Mouse (Mus musculus) midbrain, embryonic 16.5 days (tissue): ENCODE measurements at regions not wholly inside any gene's neighbourhood (a gene's known extent, or its start where the extent isn't known, plus 50 kb on each side); places are given as distances from the start of the nearest gene placed in this dataset.

Source experiments
- ATAC-seq: fragments of 200-750 bp; cut with Nextera tagmentation; 2 replicates; pipeline ENCODE4 v1.8.0; 2017; ENCODE audit warnings: moderate TSS enrichment
- H3K27ac ChIP-seq: fragments of 300-500 bp; sonication (generic); 2 replicates; pipeline ENCODE4 v1.5.1; 2014; ENCODE audit warnings: mild to moderate bottlenecking, low read length, mixed read lengths
- H3K27me3 ChIP-seq: fragments of 300-500 bp; sonication (generic); 2 replicates; pipeline ENCODE4 v1.6.1; 2014; ENCODE audit warnings: low read depth, low read length, mixed read lengths; ENCODE audit not compliant: control insufficient read depth, insufficient read depth
- H3K36me3 ChIP-seq: fragments of 300-500 bp; sonication (generic); 2 replicates; pipeline ENCODE4 v1.6.1; 2014; ENCODE audit warnings: mild to moderate bottlenecking, low read length, moderate library complexity, mixed read lengths; ENCODE audit not compliant: control insufficient read depth, insufficient read depth
- H3K4me1 ChIP-seq: fragments of 300-500 bp; sonication (generic); 2 replicates; pipeline ENCODE4 v1.6.1; 2014; ENCODE audit warnings: mild to moderate bottlenecking, low read length, mixed read lengths; ENCODE audit not compliant: control insufficient read depth, insufficient read depth
- H3K4me2 ChIP-seq: fragments of 300-500 bp; sonication (generic); 2 replicates; pipeline ENCODE4 v1.6.1; 2014; ENCODE audit warnings: mild to moderate bottlenecking, low read length, mixed read lengths
- H3K4me3 ChIP-seq: fragments of 300-500 bp; sonication (generic); 2 replicates; pipeline ENCODE4 v1.5.1; 2014; ENCODE audit warnings: low read depth, mild to moderate bottlenecking, low read length, moderate library complexity, mixed read lengths
- H3K9ac ChIP-seq: fragments of 300-500 bp; sonication (generic); 2 replicates; pipeline ENCODE4 v1.6.1; 2014; ENCODE audit warnings: low read depth, low read length, mixed read lengths
- H3K9me3 ChIP-seq: fragments of 300-500 bp; sonication (generic); replicated peaks from 2 replicates; pipeline ENCODE4 v1.6.1; 2014; ENCODE audit warnings: mild to moderate bottlenecking, low read length, mixed read lengths; ENCODE audit not compliant: control insufficient read depth, poor library complexity, severe bottlenecking
- WGBS: fragments of 180-500 bp; shearing (Covaris S2); extraction: QIAGEN DNeasy Blood & Tissue Kit; methylation state at CpG from one replicate; pipeline ENCODE4 v1.1.7; 2014; 5-methylcytosine and 5-hydroxymethylcytosine counted together

DNA sequence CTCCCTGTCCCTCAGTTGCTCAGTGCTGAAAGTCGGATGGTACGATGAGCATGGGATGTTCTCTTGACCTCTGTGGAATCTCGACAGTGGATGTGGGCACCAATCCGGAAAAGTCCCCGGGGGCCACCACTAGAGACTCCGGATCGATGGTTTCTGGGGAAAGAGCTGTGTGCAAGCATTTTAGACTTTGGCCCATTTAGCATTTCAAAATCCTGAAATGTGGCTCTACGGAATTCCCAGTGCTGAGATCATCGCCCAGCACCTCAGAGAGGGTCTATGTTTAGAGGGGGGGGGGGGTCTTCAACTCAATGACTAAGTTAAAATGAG is 68.6 kb downstream of the Tomm20 start:
- Histone ChIP-seq H3K4me1 (no peaks in the 10 kb centered on the region), H3K27ac (no peak overlapping the region)
- 89% methylated on average over 9 of the region's 9 CpGs for WGBS

DNA sequence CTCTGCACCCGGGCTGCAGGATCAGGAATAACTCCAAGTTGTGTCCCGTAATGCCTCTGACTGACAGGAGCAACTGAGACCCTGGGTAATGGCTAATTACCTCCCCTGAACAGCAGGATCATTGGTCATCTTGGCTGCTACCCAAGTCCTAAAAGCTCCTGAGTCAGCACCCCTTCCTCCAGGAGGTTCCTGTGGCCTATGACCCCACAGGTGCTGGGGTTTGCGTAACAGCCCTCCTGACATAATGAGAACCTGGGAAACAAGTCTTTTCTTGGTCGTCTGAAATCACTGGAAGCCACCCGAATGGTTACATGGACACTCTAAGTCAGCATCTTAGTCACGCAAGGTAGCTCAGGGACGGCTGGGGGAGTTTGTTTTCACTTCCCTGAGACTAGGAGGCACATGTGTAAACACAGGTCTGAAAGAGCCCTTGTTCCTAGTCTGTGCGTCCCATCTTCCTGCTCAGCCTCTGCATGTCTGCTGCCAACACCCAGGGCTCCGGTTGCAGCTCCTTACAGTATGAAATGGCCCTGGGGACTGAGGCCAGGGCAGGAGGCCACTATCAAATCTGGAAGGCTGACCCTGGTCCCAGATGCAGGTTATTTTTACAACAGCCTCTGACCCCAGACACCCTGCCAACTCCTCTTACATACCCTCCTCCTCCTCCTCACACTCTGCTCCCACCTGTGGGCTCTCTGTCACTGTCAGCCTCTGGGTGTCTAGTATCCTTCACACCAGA is 69.2 kb downstream of the Tomm20 start:
- H3K4me1 ChIP-seq: no peaks in the 10 kb centered on the region
- H3K9ac ChIP-seq: no peak overlapping the region
- H3K36me3 ChIP-seq: no peaks in the 10 kb centered on the region
- no peak overlapping the region for H3K27ac ChIP-seq
- H3K4me2 ChIP-seq: no peak overlapping the region
- H3K4me3 ChIP-seq: no peak overlapping the region
- H3K9me3 ChIP-seq: no peaks in the 10 kb centered on the region
- no peaks in the 10 kb centered on the region for H3K27me3 ChIP-seq
- 69% methylated on average over 9 of the region's 9 CpGs for WGBS
- ATAC-seq: no peak

More for the DNA sequence above, 68.6 kb downstream of the Tomm20 start:
- Histone ChIP-seq H3K36me3 (no peaks in the 10 kb centered on the region), H3K4me2 (no peak overlapping the region), H3K9me3 (no peaks in the 10 kb centered on the region), H3K27me3 (no peaks in the 10 kb centered on the region), H3K4me3 (no peak overlapping the region), H3K9ac (no peak overlapping the region)
- no peak for ATAC-seq

DNA sequence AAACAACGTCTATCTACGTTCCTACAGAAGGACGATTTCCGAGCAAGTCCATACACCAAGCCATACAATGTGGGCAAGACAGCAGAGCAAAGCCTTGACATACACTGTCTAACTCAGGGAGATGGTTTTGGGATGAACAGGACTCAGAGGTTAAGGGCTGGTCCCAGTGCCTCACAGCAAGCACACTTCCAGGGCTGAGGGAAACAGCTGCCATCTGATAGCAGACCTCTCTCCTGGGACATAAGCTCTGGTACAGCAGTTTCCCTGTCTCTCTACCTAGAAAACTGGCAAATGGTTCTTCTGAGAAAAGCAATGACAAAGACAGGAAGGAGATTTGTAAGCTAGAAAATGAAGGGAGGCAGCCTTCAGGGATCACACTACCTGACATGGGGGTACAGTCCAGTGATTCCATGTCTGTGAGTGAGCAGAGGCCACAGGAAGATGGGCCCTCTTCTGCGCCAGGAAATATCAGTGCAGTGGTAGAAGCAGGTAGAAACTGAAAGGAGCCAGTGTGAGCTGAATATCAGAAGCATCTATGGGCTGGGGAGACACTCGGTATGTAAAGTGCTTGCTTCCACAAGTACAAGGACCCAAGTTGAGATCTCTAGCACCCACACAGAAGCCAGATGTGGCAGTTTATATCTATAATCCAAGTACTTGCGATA is 70.0 kb downstream of the Tomm20 start:
- H3K9me3 ChIP-seq: no peaks in the 10 kb centered on the region
- no peak overlapping the region for H3K4me2 ChIP-seq
- H3K9ac ChIP-seq: no peak overlapping the region
- no peaks in the 10 kb centered on the region for H3K36me3 ChIP-seq
- H3K4me3 ChIP-seq: no peak overlapping the region
- no peaks in the 10 kb centered on the region for H3K4me1 ChIP-seq
- H3K27me3 ChIP-seq: no peaks in the 10 kb centered on the region
- ATAC-seq: no peak
- no peak overlapping the region for H3K27ac ChIP-seq
- WGBS: 94% methylated on average over 7 of the region's 7 CpGs

- Histone ChIP-seq H3K27me3 (no peaks in the 10 kb centered on the region), H3K4me3 (no peak overlapping the region), H3K36me3 (no peaks in the 10 kb centered on the region), H3K9me3 (no peaks in the 10 kb centered on the region), H3K4me1 (no peaks in the 10 kb centered on the region), H3K4me2 (no peak overlapping the region), H3K27ac (no peak overlapping the region), H3K9ac (no peak overlapping the region)
- no peak for ATAC-seq
- 94% methylated on average over 1 of the region's 1 CpGs for WGBS
These were observed 70.8 kb downstream of the Tomm20 start for GRCm38 (mm10) chr8:126874846-126875245.

GRCm38 (mm10) chr8:126874126-126874730 is 71.4 kb downstream of the Tomm20 start:
- ATAC-seq: no peak
- 75% methylated on average over 6 of the region's 6 CpGs for WGBS
- no peaks in the 10 kb centered on the region for H3K9me3 ChIP-seq
- H3K9ac ChIP-seq: no peak overlapping the region
- no peaks in the 10 kb centered on the region for H3K36me3 ChIP-seq
- H3K4me1 ChIP-seq: no peaks in the 10 kb centered on the region
- no peak overlapping the region for H3K4me2 ChIP-seq
- no peaks in the 10 kb centered on the region for H3K27me3 ChIP-seq
- H3K27ac ChIP-seq: no peak overlapping the region
- H3K4me3 ChIP-seq: no peak overlapping the region

- whole genome bisulfite sequencing: 87% methylated on average over 7 of the region's 7 CpGs
- Histone ChIP-seq H3K36me3 (no peaks in the 10 kb centered on the region), H3K4me1 (no peaks in the 10 kb centered on the region), H3K9me3 (no peaks in the 10 kb centered on the region), H3K4me2 (no peak overlapping the region), H3K9ac (no peak overlapping the region), H3K4me3 (no peak overlapping the region), H3K27ac (no peak overlapping the region), H3K27me3 (no peaks in the 10 kb centered on the region)
- no peak for ATAC-seq
These were observed 72.3 kb downstream of the Tomm20 start for GRCm38 (mm10) chr8:126873306-126873705.

DNA sequence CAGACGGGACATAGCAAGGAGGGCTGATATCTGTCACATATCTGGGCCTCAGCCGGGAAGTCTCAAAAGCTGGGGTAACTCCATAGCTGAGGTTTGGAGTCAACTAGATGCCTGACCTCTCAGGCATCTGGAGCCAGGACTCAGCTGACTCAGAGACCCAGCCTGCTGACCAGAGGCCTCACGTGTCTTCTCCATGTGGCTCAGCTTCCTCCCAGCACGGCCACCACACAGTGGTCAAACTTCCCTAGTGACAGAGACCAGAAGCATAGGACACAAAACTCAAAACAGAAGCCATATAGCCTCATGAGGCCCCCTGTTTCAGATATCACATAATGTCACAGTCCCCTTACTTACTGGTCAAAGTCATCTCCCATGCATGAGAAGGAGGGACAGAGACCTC is 73.1 kb downstream of the Tomm20 start:
- Histone ChIP-seq H3K9me3 (no peaks in the 10 kb centered on the region), H3K27ac (no peak overlapping the region), H3K4me1 (no peaks in the 10 kb centered on the region), H3K9ac (no peak overlapping the region), H3K4me3 (no peak overlapping the region), H3K27me3 (no peaks in the 10 kb centered on the region), H3K36me3 (no peaks in the 10 kb centered on the region), H3K4me2 (no peak overlapping the region)
- ATAC-seq: no peak
- 94% methylated on average over 4 of the region's 4 CpGs for WGBS

- no peak overlapping the region for H3K4me2 ChIP-seq
- H3K4me3 ChIP-seq: no peak overlapping the region
- ATAC-seq: no peak
- 92% methylated on average over 8 of the region's 8 CpGs for WGBS
- H3K9me3 ChIP-seq: no peaks in the 10 kb centered on the region
- no peak overlapping the region for H3K27ac ChIP-seq
- H3K9ac ChIP-seq: no peak overlapping the region
- H3K36me3 ChIP-seq: no peaks in the 10 kb centered on the region
- H3K4me1 ChIP-seq: no peaks in the 10 kb centered on the region
- H3K27me3 ChIP-seq: no peaks in the 10 kb centered on the region
These were observed 73.5 kb downstream of the Tomm20 start for GRCm38 (mm10) chr8:126872133-126872532.

DNA sequence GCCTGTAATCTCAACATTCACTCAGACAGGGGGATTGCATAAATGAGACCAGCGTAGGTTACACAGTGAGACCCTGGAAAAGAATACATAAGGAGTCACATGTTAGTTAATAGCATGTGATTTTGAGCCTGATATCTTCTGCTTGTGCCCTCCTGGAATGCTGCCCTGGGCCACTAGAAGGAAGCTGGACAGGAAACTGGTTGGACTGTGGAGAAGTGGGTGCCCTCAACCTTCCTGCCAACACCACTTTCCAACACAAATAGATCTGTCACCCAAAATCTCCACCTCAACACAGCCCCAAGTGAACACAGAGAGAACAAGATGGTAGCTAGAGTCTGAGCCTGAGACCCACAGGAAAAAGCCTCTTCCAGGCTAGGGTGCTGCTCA is 76.2 kb downstream of the Tomm20 start:
- Histone ChIP-seq H3K36me3 (no peaks in the 10 kb centered on the region), H3K9me3 (no peaks in the 10 kb centered on the region), H3K27ac (no peak overlapping the region), H3K27me3 (no peaks in the 10 kb centered on the region), H3K4me2 (no peak overlapping the region), H3K9ac (no peak overlapping the region), H3K4me1 (no peaks in the 10 kb centered on the region), H3K4me3 (no peak overlapping the region)
- WGBS: 79% methylated on average over 1 of the region's 1 CpGs
- no peak for ATAC-seq
